Mouse (Mus musculus): ENCODE data around the gene Asgr2.
"Not testable (repeated sequence)": the region's sequence is repeated elsewhere in the genome, so short reads cannot be mapped to it uniquely, and the experiment has no call there.

DNA sequence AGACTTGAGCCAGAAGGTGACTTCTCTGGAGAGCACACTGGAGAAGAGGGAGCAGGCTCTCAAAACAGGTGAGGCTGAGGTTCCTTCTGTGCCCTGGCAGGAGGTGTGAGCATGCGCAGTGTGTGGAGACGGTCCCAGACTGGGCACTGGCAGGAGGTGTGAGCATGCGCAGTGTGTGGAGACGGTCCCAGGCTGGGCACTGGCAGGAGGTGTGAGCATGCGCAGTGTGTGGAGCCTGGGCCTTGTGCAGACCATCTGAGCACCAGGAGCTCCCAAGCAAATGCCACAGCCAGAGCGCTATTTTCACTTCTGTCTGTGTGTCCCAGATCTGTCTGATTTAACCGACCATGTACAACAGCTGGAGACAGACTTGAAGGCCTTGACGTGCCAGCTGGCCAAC lies 43.5 kb downstream of the Asgr2 start:
- TF ChIP-seq CTCF (IDR thresholded peaks at IDR 0.05; ENCODE audit: control insufficient read depth, insufficient read depth, insufficient read length); USF1 (IDR thresholded peaks at IDR 0.05; ENCODE audit: low read depth); MYOG (IDR thresholded peaks at IDR 0.05; ENCODE audit: control insufficient read depth, extremely low read depth, insufficient read length): not testable (repeated sequence)
